Mouse (Mus musculus) liver, embryonic 11.5 days (tissue): ENCODE data around the gene Map2k1. TPM values are rescaled to one million over a fixed set of nuclear protein-coding genes. Genes with fewer than 3 reads are reported as not detected.

Source experiments
- ATAC-seq: fragments of 200-750 bp; cut with Nextera tagmentation; replicated peaks from 2 replicates; pipeline ENCODE4 v1.8.0; 2017; ENCODE audit warnings: moderate number of reproducible peaks, mild to moderate bottlenecking, moderate TSS enrichment, moderate library complexity; ENCODE audit not compliant: low FRiP score
- DNase-seq: peaks from one replicate; pipeline ENCODE4 v3.0.0-alpha.2; 2017; ENCODE audit warnings: low spot score
- H3K27ac ChIP-seq: fragments of 300-500 bp; sonication (generic); 2 replicates; pipeline ENCODE4 v1.5.1; 2014; ENCODE audit warnings: mild to moderate bottlenecking, low read depth, low read length, control low read depth
- H3K27me3 ChIP-seq: fragments of 300-500 bp; sonication (generic); replicated peaks from 2 replicates; pipeline ENCODE4 v1.6.1; 2014; ENCODE audit warnings: low read length, mixed read lengths; ENCODE audit not compliant: control insufficient read depth, insufficient read depth
- H3K36me3 ChIP-seq: fragments of 300-500 bp; sonication (generic); 2 replicates; pipeline ENCODE4 v1.6.1; 2014; ENCODE audit warnings: mild to moderate bottlenecking, low read length, moderate library complexity, mixed read lengths; ENCODE audit not compliant: control insufficient read depth, insufficient read depth
- H3K4me1 ChIP-seq: fragments of 300-500 bp; sonication (generic); replicated peaks from 2 replicates; pipeline ENCODE4 v1.6.1; 2014; ENCODE audit warnings: low read length, mixed read lengths; ENCODE audit not compliant: control insufficient read depth, insufficient read depth
- H3K4me2 ChIP-seq: fragments of 300-500 bp; sonication (generic); 2 replicates; pipeline ENCODE4 v1.6.1; 2014; ENCODE audit warnings: mild to moderate bottlenecking, control low read depth, moderate library complexity
- H3K4me3 ChIP-seq: fragments of 300-500 bp; sonication (generic); 2 replicates; pipeline ENCODE4 v1.5.1; 2014; ENCODE audit warnings: low read depth, low read length, control low read depth
- H3K9ac ChIP-seq: fragments of 300-500 bp; sonication (generic); 2 replicates; pipeline ENCODE4 v1.6.1; 2014; ENCODE audit warnings: low read depth, low read length, control low read depth
- H3K9me3 ChIP-seq: fragments of 300-500 bp; sonication (generic); 2 replicates; pipeline ENCODE4 v1.6.1; 2016; ENCODE audit warnings: low read length, inconsistent platforms, mixed read lengths; ENCODE audit not compliant: control insufficient read depth
- WGBS: fragments of 180-500 bp; shearing (Covaris S2); extraction: QIAGEN DNeasy Blood & Tissue Kit; methylation state at CpG from one replicate; pipeline ENCODE4 v1.1.7; 2014; 5-methylcytosine and 5-hydroxymethylcytosine counted together
- polyA plus RNA-seq: library from polyadenylated mRNA; unstranded; fragments of >200 nt; fragmentation: Nextera tagmentation; extraction: Ambion mirVana; gene quantifications from 2 replicates; pipeline ENCODE4 v1.2.1, GENCODE M21; 2014

Map2k1 gene
- polyA plus RNA-seq, 1 experiment from 2014 or later = 68.1 TPM

- WGBS = 89% methylated on average over 5 of the region's 5 CpGs
- no peak overlapping the region for H3K4me2 ChIP-seq
- no peaks in the 10 kb centered on the region for H3K36me3 ChIP-seq
- DNase-seq (no peak), ATAC-seq (no peak)
- no peaks in the 10 kb centered on the region for H3K9me3 ChIP-seq
- no peak overlapping the region for H3K4me3 ChIP-seq
- H3K4me1 ChIP-seq = no peaks in the 10 kb centered on the region
- H3K9ac ChIP-seq = no peak overlapping the region
- H3K27ac ChIP-seq = no peak overlapping the region
- no peaks in the 10 kb centered on the region for H3K27me3 ChIP-seq
Measured at GRCm38 (mm10) chr9:64259906-64260305, 6.5 kb upstream of the Map2k1 start.

- Histone ChIP-seq H3K4me1 (peaks cover 9% of the 10 kb centered on the region), H3K4me3 (no peak overlapping the region)
- ATAC-seq = no peak
Measured at GRCm38 (mm10) chr9:64256204-64256603, 2.8 kb upstream of the Map2k1 start.

DNA sequence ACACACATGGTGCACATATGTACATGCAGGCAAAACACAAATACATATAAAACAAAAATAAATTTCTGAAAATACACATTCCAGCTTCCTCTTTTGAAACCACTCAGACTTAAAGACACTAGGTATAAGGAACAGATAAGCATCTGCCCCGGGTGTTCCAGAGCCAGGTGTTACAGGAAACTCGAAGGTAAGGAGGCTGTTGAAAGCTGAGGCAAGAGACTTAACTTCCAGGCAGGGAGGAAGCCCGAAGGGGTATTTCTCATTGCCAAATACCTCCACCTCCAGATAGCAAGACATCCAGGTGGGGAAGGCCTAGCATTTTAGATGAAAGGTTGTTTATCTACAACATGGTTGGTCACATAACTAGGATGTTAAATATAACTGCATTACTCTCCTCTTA, 2.0 kb upstream of the Map2k1 start:
- ATAC-seq (no peak), DNase-seq (no peak)
- H3K4me3 ChIP-seq = no peak overlapping the region
- H3K36me3 ChIP-seq = no peaks in the 10 kb centered on the region
- H3K4me2 ChIP-seq = no peak overlapping the region
- no peak overlapping the region for H3K27ac ChIP-seq
- no peaks in the 10 kb centered on the region for H3K9me3 ChIP-seq
- WGBS = 65% methylated on average over 3 of the region's 3 CpGs
- peaks cover 12% of the 10 kb centered on the region for H3K4me1 ChIP-seq
- H3K9ac ChIP-seq = no peak overlapping the region
- H3K27me3 ChIP-seq = no peaks in the 10 kb centered on the region

More at GRCm38 (mm10) chr9:64256204-64256603, 2.8 kb upstream of the Map2k1 start:
- H3K27ac ChIP-seq = no peak overlapping the region
- no peaks in the 10 kb centered on the region for H3K36me3 ChIP-seq
- no peaks in the 10 kb centered on the region for H3K9me3 ChIP-seq
- no peak overlapping the region for H3K4me2 ChIP-seq
- no peaks in the 10 kb centered on the region for H3K27me3 ChIP-seq
- 94% methylated on average over 3 of the region's 3 CpGs for WGBS
- H3K9ac ChIP-seq = no peak overlapping the region
- no peak for DNase-seq

DNA sequence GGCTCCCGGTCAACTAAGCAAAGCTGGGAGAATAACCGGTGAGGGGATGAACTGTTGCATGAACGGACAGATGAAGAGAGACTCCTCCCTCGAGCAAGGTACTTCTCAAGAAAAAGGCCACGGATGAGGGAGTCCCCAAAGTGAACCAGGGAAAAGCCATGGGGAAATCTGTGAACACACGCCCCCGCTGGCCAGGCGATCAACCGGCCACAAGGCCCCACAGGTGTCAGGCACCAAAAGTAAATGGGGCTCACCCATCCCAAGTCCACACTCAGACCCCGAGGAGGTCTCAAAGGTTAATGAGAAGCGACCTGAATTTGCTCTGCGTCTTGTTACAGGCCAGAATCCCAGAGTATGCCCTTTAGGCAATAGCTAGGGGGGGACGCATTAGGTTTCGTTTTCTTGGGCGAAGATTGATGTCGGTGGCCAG, 825 bp downstream of the Map2k1 start:
- under 1% methylated on average over 16 of the region's 16 CpGs for WGBS
- 0 out of 2 replicates have a peak, but pooled peaks have one; percentile 1 for ATAC-seq
- DNase-seq = peak; percentile 64

GRCm38 (mm10) chr9:64250111-64250730, 3.2 kb downstream of the Map2k1 start:
- H3K4me1 ChIP-seq = peaks cover 12% of the 10 kb centered on the region
- no peak for DNase-seq
- no peak overlapping the region for H3K9ac ChIP-seq
- H3K9me3 ChIP-seq = no peaks in the 10 kb centered on the region
- H3K36me3 ChIP-seq = peaks cover 3% of the 10 kb centered on the region; the same call in 1 of the 2 replicates
- H3K27ac ChIP-seq = no peak overlapping the region
- no peak overlapping the region for H3K4me3 ChIP-seq
- no peak for ATAC-seq
- no peak overlapping the region for H3K4me2 ChIP-seq
- H3K27me3 ChIP-seq = no peaks in the 10 kb centered on the region

More for the DNA sequence above, 825 bp downstream of the Map2k1 start:
- Histone ChIP-seq H3K9me3 (no peaks in the 10 kb centered on the region), H3K4me1 (peaks cover 12% of the 10 kb centered on the region), H3K9ac (peak overlapping the region; percentile 92), H3K36me3 (peaks cover 3% of the 10 kb centered on the region; the same call in 1 of the 2 replicates), H3K4me3 (peak overlapping the region; percentile 90), H3K4me2 (peak overlapping the region; percentile 95), H3K27me3 (no peaks in the 10 kb centered on the region), H3K27ac (peak overlapping the region; percentile 93)

- Histone ChIP-seq H3K4me2 (no peak overlapping the region), H3K27ac (no peak overlapping the region), H3K4me3 (no peak overlapping the region), H3K36me3 (peaks cover 3% of the 10 kb centered on the region; the same call in 1 of the 2 replicates), H3K4me1 (peaks cover 12% of the 10 kb centered on the region), H3K9ac (no peak overlapping the region), H3K27me3 (no peaks in the 10 kb centered on the region), H3K9me3 (no peaks in the 10 kb centered on the region)
- DNase-seq (no peak), ATAC-seq (no peak)
- whole genome bisulfite sequencing = 70% methylated on average over 1 of the region's 1 CpGs
Measured at GRCm38 (mm10) chr9:64249371-64249770, 4.1 kb downstream of the Map2k1 start.

DNA sequence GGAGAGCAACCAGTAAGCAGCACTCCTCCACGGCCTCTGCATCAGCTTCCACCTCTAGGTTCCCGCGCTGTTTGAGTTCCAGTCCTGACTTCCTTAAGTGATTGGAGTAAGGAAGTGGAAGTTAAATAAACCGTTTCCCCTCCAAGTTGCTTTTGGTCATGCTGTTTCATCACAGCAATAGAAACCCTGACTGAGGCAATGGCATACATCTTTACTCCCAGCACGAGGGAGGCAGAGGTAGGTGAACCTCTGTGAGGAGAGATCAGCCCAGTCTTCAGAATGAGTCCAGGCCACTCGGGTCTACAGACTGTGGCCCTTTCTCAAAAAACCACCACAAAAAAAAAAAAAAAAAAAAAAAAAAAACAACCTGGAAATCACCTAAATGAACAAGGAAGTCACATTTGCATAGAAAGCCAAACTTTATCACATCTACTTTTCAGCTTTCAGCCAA, 11.0 kb downstream of the Map2k1 start:
- 44% methylated on average over 6 of the region's 6 CpGs for WGBS
- H3K4me1 ChIP-seq = peaks cover 3% of the 10 kb centered on the region
- DNase-seq = no peak

DNA sequence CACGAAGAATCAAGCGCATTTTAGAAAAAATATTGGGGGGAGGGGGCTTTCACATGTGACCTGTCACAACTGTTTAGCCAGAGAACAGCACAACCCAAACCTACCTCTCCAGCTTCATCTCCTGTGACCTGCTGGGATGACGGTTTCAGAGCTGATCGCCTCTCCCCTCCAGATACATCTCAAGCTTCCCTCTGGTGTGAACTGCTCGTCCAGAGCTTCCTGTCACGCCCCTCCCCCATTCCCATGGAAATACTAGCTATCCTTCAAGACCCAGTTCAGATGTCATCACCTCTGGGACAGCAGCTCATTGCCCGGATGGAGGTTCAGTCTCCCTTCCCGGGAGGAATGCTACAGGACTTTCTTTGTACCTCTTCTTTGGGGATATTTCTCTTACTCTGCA, 12.8 kb downstream of the Map2k1 start:
- 0 out of 2 replicates have a peak overlapping the region, but pooled peaks have one; percentile 22 for H3K4me2 ChIP-seq

More for the DNA sequence above, 11.0 kb downstream of the Map2k1 start:
- Histone ChIP-seq H3K9ac (no peak overlapping the region), H3K27me3 (no peaks in the 10 kb centered on the region), H3K4me2 (no peak overlapping the region), H3K27ac (no peak overlapping the region), H3K9me3 (no peaks in the 10 kb centered on the region), H3K36me3 (no peaks in the 10 kb centered on the region), H3K4me3 (no peak overlapping the region)
- no peak for ATAC-seq

GRCm38 (mm10) chr9:64240116-64240515, 13.3 kb downstream of the Map2k1 start:
- no peak for DNase-seq
- H3K27me3 ChIP-seq = no peaks in the 10 kb centered on the region
- H3K4me1 ChIP-seq = peaks cover 3% of the 10 kb centered on the region
- H3K9me3 ChIP-seq = no peaks in the 10 kb centered on the region
- no peak for ATAC-seq
- H3K27ac ChIP-seq = no peak overlapping the region
- 55% methylated on average over 2 of the region's 2 CpGs for WGBS
- H3K4me3 ChIP-seq = no peak overlapping the region
- no peak overlapping the region for H3K9ac ChIP-seq
- H3K36me3 ChIP-seq = no peaks in the 10 kb centered on the region
- H3K4me2 ChIP-seq = no peak overlapping the region

More for the DNA sequence above, 12.8 kb downstream of the Map2k1 start:
- no peak overlapping the region for H3K27ac ChIP-seq
- ATAC-seq = no peak
- no peak for DNase-seq
- WGBS = 34% methylated on average over 8 of the region's 8 CpGs
- H3K27me3 ChIP-seq = no peaks in the 10 kb centered on the region
- H3K9ac ChIP-seq = no peak overlapping the region
- no peaks in the 10 kb centered on the region for H3K9me3 ChIP-seq
- H3K4me1 ChIP-seq = peaks cover 3% of the 10 kb centered on the region
- no peak overlapping the region for H3K4me3 ChIP-seq
- H3K36me3 ChIP-seq = no peaks in the 10 kb centered on the region
